Mouse (Mus musculus): ENCODE results near the gene Tmco4.

Tmco4 gene

GRCm38 (mm10) chr4:139090303-139090940 is 117.7 kb downstream of the Tmco4 start:
- no peak for DNase-seq (ENCODE audit: extremely low spot score, low read depth, low spot score)

- no peak for DNase-seq (ENCODE audit: extremely low spot score, low read depth, low spot score)
These were observed 118.4 kb downstream of the Tmco4 start for GRCm38 (mm10) chr4:139091066-139091465.

- no peak for DNase-seq (ENCODE audit: extremely low spot score, low read depth, low spot score)
These were observed 119.0 kb downstream of the Tmco4 start for GRCm38 (mm10) chr4:139091478-139092355.

GRCm38 (mm10) chr4:139092356-139093195 is 119.9 kb downstream of the Tmco4 start, which contains the start of gene Nbl1:
Gene Nbl1, minus strand, starts transcription at chr4:139092993.
- DNase-seq (ENCODE audit: extremely low spot score, low read depth, low spot score), result no peak

- DNase-seq (ENCODE audit: extremely low spot score, low read depth, low spot score), result no peak
These were observed 120.5 kb downstream of the Tmco4 start for GRCm38 (mm10) chr4:139093196-139093530.

- no peak for DNase-seq (ENCODE audit: extremely low spot score, low read depth, low spot score)
These were observed 122.7 kb downstream of the Tmco4 start for GRCm38 (mm10) chr4:139095406-139095805.

- DNase-seq (ENCODE audit: extremely low spot score, low read depth, low spot score), result no peak
These were observed 123.5 kb downstream of the Tmco4 start for GRCm38 (mm10) chr4:139096201-139096600.

GRCm38 (mm10) chr4:139100326-139100725 is 127.6 kb downstream of the Tmco4 start:
- no peak for DNase-seq (ENCODE audit: extremely low spot score, low read depth, low spot score)

- DNase-seq (ENCODE audit: extremely low spot score, low read depth, low spot score), result no peak
These were observed 128.9 kb downstream of the Tmco4 start for GRCm38 (mm10) chr4:139101546-139101945.

- no peak for DNase-seq (ENCODE audit: extremely low spot score, low read depth, low spot score)
These were observed 132.8 kb downstream of the Tmco4 start for GRCm38 (mm10) chr4:139105453-139105852.

Measured in hindlimb bud, embryonic 11.5 days (tissue).